Mouse (Mus musculus) heart, embryonic 15.5 days (tissue): Measurements from ENCODE around the gene Dyrk3. TPM values are rescaled to one million over a fixed set of nuclear protein-coding genes. Genes with fewer than 3 reads are reported as not detected.

Source experiments
- ATAC-seq: fragments of 200-750 bp; cut with Nextera tagmentation; replicated peaks from 2 replicates; pipeline ENCODE4 v1.8.0; 2017; ENCODE audit warnings: low read depth, moderate TSS enrichment; ENCODE audit not compliant: insufficient number of reproducible peaks, insufficient read depth, low FRiP score
- H3K27ac ChIP-seq: fragments of 300-500 bp; sonication (generic); 2 replicates; pipeline ENCODE4 v1.5.1; 2015; ENCODE audit warnings: mild to moderate bottlenecking, inconsistent platforms
- H3K27me3 ChIP-seq: fragments of 300-500 bp; sonication (generic); 2 replicates; pipeline ENCODE4 v1.6.1; 2015; ENCODE audit warnings: inconsistent platforms
- H3K36me3 ChIP-seq: fragments of 300-500 bp; sonication (generic); 2 replicates; pipeline ENCODE4 v1.6.1; 2015; ENCODE audit warnings: mild to moderate bottlenecking, inconsistent platforms
- H3K4me1 ChIP-seq: fragments of 300-500 bp; sonication (generic); replicated peaks from 2 replicates; pipeline ENCODE4 v1.6.1; 2015; ENCODE audit warnings: inconsistent platforms
- H3K4me2 ChIP-seq: fragments of 300-500 bp; sonication (generic); 2 replicates; pipeline ENCODE4 v1.6.1; 2015; ENCODE audit warnings: inconsistent platforms, mild to moderate bottlenecking, moderate library complexity
- H3K4me3 ChIP-seq: fragments of 300-500 bp; sonication (generic); 2 replicates; pipeline ENCODE4 v1.5.1; 2015; ENCODE audit warnings: mild to moderate bottlenecking, inconsistent platforms
- H3K9ac ChIP-seq: fragments of 300-500 bp; sonication (generic); 2 replicates; pipeline ENCODE4 v1.6.1; 2015; ENCODE audit warnings: mild to moderate bottlenecking, inconsistent platforms
- H3K9me3 ChIP-seq: fragments of 300-500 bp; sonication (generic); replicated peaks from 2 replicates; pipeline ENCODE4 v1.6.1; 2016; ENCODE audit warnings: inconsistent platforms
- whole genome bisulfite sequencing: fragments of 180-500 bp; shearing (Covaris S2); methylation state at CpG from one replicate; pipeline ENCODE4 v1.1.7; 2015; ENCODE audit warnings: mixed read lengths; 5-methylcytosine and 5-hydroxymethylcytosine counted together
- polyA plus RNA-seq: library from polyadenylated mRNA; unstranded; fragments of >200 nt; fragmentation: Nextera tagmentation; extraction: Ambion mirVana; gene quantifications from 2 replicates; pipeline ENCODE4 v1.2.1, GENCODE M21; 2015

The Dyrk3 gene
- polyA plus RNA-seq, 1 experiment from 2014 or later = 1.7 TPM

DNA sequence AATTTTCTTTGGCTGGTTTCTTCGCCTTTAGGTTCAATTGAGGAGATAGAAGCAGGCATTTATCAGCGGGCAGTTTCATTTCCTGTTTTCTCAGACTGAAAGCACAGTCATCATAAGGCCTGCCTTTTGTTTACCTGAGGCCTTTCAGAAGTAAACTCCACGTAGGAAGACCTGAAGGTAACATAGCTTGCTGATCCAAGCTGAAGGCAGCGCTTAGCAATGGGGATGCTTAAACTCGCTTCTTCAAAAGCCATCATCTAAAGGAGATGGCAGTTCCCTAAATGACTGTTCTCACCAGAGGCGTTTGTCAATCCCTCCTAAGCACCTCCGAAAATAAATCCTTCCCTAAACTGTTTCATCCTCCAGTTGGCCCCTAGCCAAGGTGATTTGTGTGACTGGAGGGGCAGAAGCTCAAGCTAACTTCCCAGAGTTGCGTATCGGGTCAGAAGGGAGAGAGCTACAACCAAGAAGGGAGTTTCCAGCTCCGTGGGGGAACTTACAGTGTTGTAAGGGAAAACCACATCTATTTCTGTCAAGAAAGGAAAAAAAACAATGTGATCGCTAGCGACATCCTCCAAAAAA is 27.5 kb downstream of the Dyrk3 start:
- H3K36me3 ChIP-seq = no peaks in the 10 kb centered on the region
- peak overlapping the region; percentile 14; the same call in 1 of the 2 replicates for H3K4me2 ChIP-seq
- peaks cover 65% of the 10 kb centered on the region for H3K4me1 ChIP-seq
- no peaks in the 10 kb centered on the region for H3K27me3 ChIP-seq
- H3K27ac ChIP-seq = peak overlapping the region; percentile 32
- no peak overlapping the region for H3K9ac ChIP-seq
- no peak for ATAC-seq
- H3K4me3 ChIP-seq = no peak overlapping the region
- H3K9me3 ChIP-seq = no peaks in the 10 kb centered on the region
- WGBS = 38% methylated on average over 12 of the region's 12 CpGs

DNA sequence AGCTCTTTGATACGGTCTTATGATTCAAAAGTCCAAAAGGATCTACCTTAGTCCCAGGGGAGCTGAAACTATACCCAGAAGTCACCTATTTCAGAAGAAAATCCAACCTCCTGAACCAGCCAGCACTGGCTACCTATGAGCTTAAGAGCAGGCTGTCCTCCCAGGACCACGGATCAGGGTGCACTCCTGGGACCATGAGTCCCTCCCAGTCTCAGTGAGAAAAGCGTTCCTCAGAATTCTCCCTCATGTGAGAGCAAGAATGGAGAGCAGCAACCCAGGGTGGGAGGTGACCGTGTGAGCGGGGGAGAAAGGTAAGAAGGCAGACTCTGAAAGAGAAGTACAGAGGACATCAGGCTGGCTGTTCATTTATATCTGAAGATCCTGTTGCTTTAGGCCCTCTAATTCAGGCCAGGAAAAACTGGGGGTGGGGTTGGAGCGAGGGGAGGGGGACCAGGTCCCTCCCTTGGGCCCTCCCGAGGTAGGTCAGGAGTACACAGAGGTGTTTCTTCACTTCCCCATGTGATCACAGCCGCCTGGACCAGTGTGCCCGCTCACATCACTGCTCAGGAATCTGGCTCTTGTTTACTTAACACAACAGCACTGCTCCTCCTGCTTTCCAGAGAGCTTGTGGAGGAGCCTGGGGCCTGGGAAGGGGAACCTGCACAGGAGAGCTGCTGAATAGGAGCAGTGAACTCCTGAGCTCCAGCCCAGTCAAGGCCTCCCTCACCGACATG is 30.4 kb downstream of the Dyrk3 start:
- H3K9me3 ChIP-seq = no peaks in the 10 kb centered on the region
- H3K4me1 ChIP-seq = peaks cover 57% of the 10 kb centered on the region
- H3K4me3 ChIP-seq = no peak overlapping the region
- no peaks in the 10 kb centered on the region for H3K27me3 ChIP-seq
- no peak overlapping the region for H3K4me2 ChIP-seq
- H3K27ac ChIP-seq = peak overlapping the region; percentile 73
- WGBS = 43% methylated on average over 10 of the region's 10 CpGs
- peak; percentile 64 for ATAC-seq
- no peak overlapping the region for H3K9ac ChIP-seq
- no peaks in the 10 kb centered on the region for H3K36me3 ChIP-seq

DNA sequence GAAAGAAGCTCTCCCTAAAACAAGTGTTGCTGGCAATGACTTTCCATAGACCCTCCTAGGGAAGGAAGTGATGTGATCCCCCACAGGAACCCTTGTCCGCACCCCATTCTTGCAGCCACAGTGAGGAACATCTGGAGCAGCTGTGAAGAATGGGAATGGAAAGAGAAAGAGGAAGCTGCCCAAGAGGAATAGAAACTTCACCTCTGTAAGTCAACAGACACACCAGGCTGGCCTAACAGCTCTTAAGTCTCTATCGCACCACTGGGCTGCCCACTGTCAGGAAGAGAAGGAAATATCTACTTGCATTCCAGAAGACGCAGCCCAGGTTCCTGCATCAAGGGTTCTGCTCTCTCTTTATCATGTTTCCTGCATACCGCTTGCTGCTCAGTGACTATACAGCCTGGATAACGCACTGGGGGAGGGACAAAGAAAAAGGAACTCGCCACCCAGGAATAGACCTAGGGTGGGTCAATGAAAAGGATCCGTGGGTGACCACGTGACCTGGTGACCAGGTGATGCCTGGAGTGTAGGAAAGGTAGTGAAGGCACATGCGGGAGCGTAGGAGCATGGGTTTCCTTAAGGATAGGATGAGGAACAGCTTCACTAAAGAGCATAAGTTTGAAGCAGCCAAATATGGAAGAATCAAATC is 34.2 kb downstream of the Dyrk3 start:
- 44% methylated on average over 10 of the region's 10 CpGs for WGBS
- 0 out of 2 replicates have a peak overlapping the region, but pooled peaks have one; percentile 7 for H3K27ac ChIP-seq
- H3K4me2 ChIP-seq = peak overlapping the region; percentile 6; the same call in 1 of the 2 replicates
- H3K4me3 ChIP-seq = no peak overlapping the region
- no peak overlapping the region for H3K9ac ChIP-seq
- ATAC-seq = no peak
- no peaks in the 10 kb centered on the region for H3K36me3 ChIP-seq
- H3K9me3 ChIP-seq = no peaks in the 10 kb centered on the region
- H3K4me1 ChIP-seq = peaks cover 24% of the 10 kb centered on the region
- no peaks in the 10 kb centered on the region for H3K27me3 ChIP-seq

DNA sequence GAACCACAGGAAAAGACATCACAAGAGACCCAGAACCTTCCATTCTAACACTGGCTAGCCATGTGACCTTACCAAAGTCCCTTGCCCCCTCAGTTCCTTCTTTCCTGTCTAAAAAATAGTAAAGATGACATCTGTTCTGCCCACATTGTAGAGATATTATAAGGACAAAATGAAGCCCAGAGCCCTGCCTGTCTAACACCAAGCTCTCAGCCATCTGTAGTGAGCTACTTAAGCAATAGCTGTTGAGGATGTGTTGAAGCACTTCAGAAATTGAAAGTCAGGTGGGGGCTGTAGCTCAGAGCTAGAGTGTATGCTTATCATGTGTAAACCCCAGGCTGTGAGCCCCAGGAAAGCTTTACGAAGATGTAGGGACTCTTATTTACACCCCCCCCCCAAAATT is 37.3 kb downstream of the Dyrk3 start:
- no peak for ATAC-seq
- H3K9me3 ChIP-seq = no peaks in the 10 kb centered on the region
- no peak overlapping the region for H3K4me3 ChIP-seq
- 74% methylated on average over 1 of the region's 1 CpGs for WGBS
- no peak overlapping the region for H3K4me2 ChIP-seq
- H3K27ac ChIP-seq = no peak overlapping the region
- no peak overlapping the region for H3K9ac ChIP-seq
- H3K4me1 ChIP-seq = peaks cover 18% of the 10 kb centered on the region
- H3K27me3 ChIP-seq = no peaks in the 10 kb centered on the region
- no peaks in the 10 kb centered on the region for H3K36me3 ChIP-seq

DNA sequence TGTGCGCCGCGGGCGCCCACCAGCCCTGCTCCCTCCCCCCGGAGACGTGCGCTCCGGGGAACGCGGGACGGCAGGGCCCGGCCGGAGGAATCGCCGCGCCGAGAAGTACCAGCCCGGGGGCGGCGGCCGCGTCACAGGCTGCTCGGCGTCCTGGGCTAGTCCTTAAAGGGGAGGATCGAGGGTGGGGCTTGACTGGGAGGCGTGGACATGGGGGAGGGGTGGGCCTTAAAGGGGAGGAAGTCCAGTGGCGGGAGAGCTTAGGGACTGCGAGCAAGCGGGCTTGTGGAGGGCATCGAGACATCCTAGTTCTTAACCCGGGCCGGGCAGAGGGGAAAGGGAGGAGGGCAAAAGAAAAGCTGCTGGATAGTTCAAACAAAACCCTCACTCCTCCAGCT is 40.4 kb downstream of the Dyrk3 start, which contains the start of gene Mapkapk2:
Gene Mapkapk2, minus strand, starts transcription at position 127 of the 395 bp plus-strand sequence.
- Histone ChIP-seq H3K27me3 (no peaks in the 10 kb centered on the region), H3K27ac (peak within 1 kb of the TSS; percentile 96)
- peak; percentile 92 for ATAC-seq

DNA sequence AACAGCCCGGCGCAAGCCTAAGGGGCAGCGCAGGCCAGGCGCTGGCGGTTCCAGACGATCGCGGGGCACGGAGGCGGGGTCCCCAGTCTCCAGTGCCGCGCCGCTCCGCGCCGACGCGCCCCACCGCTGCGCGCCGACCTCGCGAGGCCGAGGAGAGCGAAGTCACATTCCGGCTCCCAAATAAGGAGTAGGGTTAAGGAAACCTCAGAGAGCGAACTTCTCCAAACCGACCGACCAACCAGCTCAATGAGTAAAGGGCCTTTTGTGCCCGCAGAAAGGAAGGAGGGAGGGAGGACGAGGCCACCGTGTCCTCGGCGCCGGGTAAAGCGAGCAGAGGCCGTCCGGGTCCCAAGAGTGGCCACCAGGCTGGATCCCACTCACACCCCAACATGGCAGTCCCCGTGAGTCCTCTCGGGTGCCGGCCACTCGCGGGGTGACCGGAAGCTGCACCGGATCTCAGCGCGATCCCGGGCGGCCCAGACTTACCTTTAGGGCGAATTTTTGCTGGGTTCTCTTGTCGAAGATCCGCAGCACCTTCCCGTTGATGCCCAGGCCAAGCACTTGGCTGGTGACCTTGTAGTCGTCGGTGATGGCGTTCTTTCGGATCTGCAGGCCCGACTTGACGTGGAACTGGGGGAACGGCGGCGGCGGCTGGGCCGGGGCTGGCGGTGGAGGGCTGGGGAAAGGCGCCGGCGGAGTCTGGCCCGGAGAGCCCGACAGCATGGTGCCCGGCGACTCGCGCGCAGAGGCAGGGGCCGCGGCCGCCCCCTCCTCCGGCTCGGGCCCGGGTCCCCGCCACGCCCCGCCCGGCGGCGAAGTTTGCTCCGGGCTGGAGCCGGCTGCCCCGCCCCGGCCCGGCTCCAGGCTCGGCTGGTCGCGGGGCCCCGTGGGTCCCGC is 41.1 kb downstream of the Dyrk3 start:
- Histone ChIP-seq H3K36me3 (no peaks in the 10 kb centered on the region), H3K4me2 (peak overlapping the region; percentile 63), H3K4me1 (peaks cover 44% of the 10 kb centered on the region), H3K9me3 (no peaks in the 10 kb centered on the region), H3K4me3 (peak overlapping the region; percentile 95), H3K27ac (peak overlapping the region; percentile 96), H3K27me3 (no peaks in the 10 kb centered on the region), H3K9ac (peak overlapping the region; percentile 95)
- under 1% methylated on average over 77 of the region's 98 CpGs for WGBS
- ATAC-seq = peak; percentile 56

More for the DNA sequence above, 40.4 kb downstream of the Dyrk3 start, which contains the start of gene Mapkapk2:
- H3K36me3 ChIP-seq = no peaks in the 10 kb centered on the region
- H3K4me1 ChIP-seq = peaks cover 37% of the 10 kb centered on the region
- peak within 1 kb of the TSS; percentile 95 for H3K4me3 ChIP-seq
- peak within 1 kb of the TSS; percentile 63 for H3K4me2 ChIP-seq
- peak within 1 kb of the TSS; percentile 95 for H3K9ac ChIP-seq
- no peaks in the 10 kb centered on the region for H3K9me3 ChIP-seq
- under 1% methylated on average over 32 of the region's 32 CpGs for WGBS

DNA sequence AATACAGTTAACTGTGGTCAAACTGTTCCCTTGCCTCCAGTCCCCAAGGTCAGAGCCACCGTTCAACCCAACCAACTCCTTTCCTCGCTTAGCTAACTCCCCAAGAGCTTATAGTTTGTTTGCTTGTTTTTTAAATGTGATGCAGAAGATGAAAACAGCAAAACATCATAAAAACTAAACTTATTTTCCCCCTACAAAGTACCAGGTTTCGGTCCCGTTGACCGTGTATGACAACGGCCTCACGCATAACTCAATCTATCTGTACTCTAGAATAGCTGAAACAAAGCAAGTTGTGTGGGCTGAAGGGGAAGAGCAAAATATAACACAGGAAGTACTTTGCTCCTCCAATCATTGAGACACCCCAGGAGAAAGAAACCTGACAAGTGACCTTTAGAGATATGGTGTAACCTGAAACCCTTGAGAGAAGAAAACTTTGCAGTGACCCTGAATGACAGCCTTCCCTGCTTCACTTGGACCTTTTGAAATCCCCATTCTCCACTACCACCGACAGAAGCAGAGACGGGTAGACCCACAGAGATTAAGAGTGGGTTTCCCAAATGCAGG is 41.9 kb downstream of the Dyrk3 start:
- H3K9me3 ChIP-seq = no peaks in the 10 kb centered on the region
- peak overlapping the region; percentile 96 for H3K27ac ChIP-seq
- no peaks in the 10 kb centered on the region for H3K36me3 ChIP-seq
- H3K27me3 ChIP-seq = no peaks in the 10 kb centered on the region
- no peak for ATAC-seq
- H3K4me1 ChIP-seq = peaks cover 51% of the 10 kb centered on the region
- peak overlapping the region; percentile 63 for H3K4me2 ChIP-seq
- H3K4me3 ChIP-seq = peak overlapping the region; percentile 95
- H3K9ac ChIP-seq = peak overlapping the region; percentile 95
- 7% methylated on average over 9 of the region's 9 CpGs for WGBS

DNA sequence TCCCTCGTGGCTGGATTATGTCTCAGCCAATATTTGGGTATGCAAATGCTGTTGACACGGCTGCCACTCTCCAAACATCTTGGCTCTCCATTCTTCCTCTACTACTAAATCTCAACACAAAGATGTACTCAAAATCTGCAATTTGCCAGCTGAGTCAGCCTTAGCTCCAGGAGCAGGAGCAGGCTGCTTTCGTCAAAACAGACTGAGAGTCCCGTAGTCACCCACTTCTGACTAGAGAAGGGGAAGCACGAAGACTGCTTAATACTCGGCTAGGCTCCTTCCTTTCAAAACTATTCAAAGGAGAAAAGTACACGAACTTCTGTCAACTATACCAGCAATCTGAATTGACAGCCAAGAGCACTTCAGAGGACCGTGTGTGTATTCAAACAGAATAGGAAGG is 42.6 kb downstream of the Dyrk3 start:
- peaks cover 57% of the 10 kb centered on the region for H3K4me1 ChIP-seq
- 13% methylated on average over 8 of the region's 8 CpGs for WGBS
- H3K9ac ChIP-seq = peak overlapping the region; percentile 95
- H3K27ac ChIP-seq = peak overlapping the region; percentile 96
- H3K9me3 ChIP-seq = no peaks in the 10 kb centered on the region
- ATAC-seq = no peak
- H3K36me3 ChIP-seq = no peaks in the 10 kb centered on the region
- H3K4me2 ChIP-seq = peak overlapping the region; percentile 63
- no peaks in the 10 kb centered on the region for H3K27me3 ChIP-seq
- peak overlapping the region; percentile 95 for H3K4me3 ChIP-seq

DNA sequence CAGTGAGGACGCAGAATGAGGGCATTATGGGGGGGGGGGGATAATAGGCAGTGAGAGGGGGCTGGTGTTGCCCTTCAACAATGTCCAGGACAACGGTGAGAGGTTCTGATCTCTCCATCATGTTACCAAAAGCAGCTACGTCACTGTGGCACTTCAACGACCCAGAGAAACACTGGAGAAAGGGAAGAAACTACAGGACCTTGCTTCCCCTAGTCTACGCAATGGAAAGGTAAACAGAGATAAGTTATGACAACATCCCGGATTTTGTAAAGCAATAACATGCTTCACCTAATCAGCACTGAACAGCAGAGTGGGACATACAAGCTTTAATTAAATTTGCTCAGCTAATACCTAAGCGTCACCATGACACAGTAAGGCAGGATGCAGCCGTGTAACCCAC is 44.3 kb downstream of the Dyrk3 start:
- Histone ChIP-seq H3K9ac (no peak overlapping the region), H3K4me1 (peaks cover 74% of the 10 kb centered on the region), H3K36me3 (no peaks in the 10 kb centered on the region), H3K27me3 (no peaks in the 10 kb centered on the region), H3K4me3 (peak overlapping the region; percentile 3; the same call in 1 of the 2 replicates), H3K4me2 (peak overlapping the region; percentile 63; the same call in 1 of the 2 replicates), H3K9me3 (no peaks in the 10 kb centered on the region), H3K27ac (0 out of 2 replicates have a peak overlapping the region, but pooled peaks have one; percentile 6)
- ATAC-seq = no peak
- whole genome bisulfite sequencing = 51% methylated on average over 8 of the region's 8 CpGs

DNA sequence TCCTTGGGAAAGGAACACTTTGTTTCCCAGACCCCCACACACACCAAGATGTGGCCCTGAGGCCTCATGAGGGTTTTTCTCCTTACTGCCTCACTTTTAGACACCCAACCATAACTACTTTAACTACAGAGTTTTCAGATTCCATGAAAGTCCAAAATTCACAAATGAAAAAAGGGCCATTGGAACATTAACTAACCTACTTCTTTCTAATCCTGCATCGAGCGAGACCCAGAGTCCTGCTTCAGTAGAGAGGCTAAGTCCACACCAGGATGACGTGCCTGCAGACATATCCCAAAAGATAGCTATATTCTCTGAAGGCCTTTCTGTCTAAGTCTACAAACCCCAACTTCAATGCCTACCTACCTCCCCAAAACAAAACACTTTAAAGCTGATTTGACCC is 45.3 kb downstream of the Dyrk3 start:
- 0 out of 2 replicates have a peak overlapping the region, but pooled peaks have one; percentile 7 for H3K4me2 ChIP-seq
- no peaks in the 10 kb centered on the region for H3K36me3 ChIP-seq
- 85% methylated on average over 3 of the region's 3 CpGs for WGBS
- peak overlapping the region; percentile 95 for H3K27ac ChIP-seq
- H3K4me3 ChIP-seq = no peak overlapping the region
- H3K9me3 ChIP-seq = no peaks in the 10 kb centered on the region
- no peaks in the 10 kb centered on the region for H3K27me3 ChIP-seq
- no peak for ATAC-seq
- H3K9ac ChIP-seq = no peak overlapping the region
- H3K4me1 ChIP-seq = peaks cover 81% of the 10 kb centered on the region
